Mouse (Mus musculus): ENCODE data around the gene Fthl17b.
"Not testable (repeated sequence)": the region's sequence is repeated elsewhere in the genome, so short reads cannot be mapped to it uniquely, and the experiment has no call there.

Fthl17b gene

DNA sequence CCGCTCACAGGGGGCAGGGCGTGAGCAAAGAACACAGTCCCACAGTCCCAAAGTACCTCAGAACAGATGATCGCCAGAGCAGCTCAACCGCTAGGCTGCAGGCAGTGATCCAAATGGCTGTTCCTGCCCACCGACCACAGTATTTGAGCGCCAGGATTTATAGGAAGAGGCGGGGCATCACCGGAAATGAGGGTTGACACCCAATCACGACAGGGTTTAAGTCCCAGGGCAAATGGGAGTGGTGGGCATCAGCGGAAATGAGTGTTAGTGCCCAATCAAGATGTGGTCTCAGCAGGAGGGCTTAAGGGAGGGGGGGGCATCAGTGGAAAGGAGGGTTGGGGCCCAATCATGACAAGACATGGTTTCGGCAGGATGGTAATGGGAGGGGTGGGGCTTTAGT is at the start of gene Fthl17b:
TSS of gene Fthl17b (minus strand) at position 101 of the 400 bp plus-strand sequence.
- not testable (repeated sequence) for DNase-seq (ENCODE audit: low read depth, low spot score)

DNA sequence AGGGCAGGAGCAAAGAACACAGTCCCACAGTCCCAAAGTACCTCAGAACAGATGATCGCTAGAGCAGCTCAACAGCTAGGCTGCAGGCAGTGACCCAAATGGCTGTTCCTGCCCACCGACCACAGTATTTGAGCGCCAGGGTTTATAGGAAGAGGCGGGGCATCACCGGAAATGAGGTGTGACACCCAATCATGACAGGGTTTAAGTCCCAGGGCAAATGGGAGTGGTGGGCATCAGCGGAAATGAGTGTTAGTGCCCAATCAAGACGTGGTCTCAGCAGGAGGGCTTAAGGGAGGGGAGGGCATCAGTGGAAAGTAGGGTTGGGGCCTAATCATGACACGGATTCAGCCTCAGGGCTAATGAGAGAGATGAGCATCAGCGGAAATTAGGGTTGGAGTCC is 23.9 kb upstream of the Fthl17b start, which contains the start of gene Fthl17d:
TSS of gene Fthl17d (minus strand) at position 101 of the 400 bp plus-strand sequence.
- not testable (repeated sequence) for DNase-seq (ENCODE audit: low read depth, low spot score)

DNA sequence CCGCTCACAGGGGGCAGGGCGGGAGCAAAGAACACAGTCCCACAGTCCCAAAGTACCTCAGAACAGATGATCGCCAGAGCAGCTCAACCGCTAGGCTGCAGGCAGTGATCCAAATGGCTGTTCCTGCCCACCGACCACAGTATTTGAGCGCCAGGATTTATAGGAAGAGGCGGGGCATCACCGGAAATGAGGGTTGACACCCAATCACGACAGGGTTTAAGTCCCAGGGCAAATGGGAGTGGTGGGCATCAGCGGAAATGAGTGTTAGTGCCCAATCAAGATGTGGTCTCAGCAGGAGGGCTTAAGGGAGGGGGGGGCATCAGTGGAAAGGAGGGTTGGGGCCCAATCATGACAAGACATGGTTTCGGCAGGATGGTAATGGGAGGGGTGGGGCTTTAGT is 13.7 kb upstream of the Fthl17b start, which contains the start of gene Fthl17c:
TSS of gene Fthl17c (minus strand) at position 101 of the 400 bp plus-strand sequence.
- not testable (repeated sequence) for DNase-seq (ENCODE audit: low read depth, low spot score)

GRCm38 (mm10) chrX:8964618-8965017 is 1.8 kb upstream of the Fthl17b start:
- not testable (repeated sequence) for DNase-seq (ENCODE audit: low read depth, low spot score)

GRCm38 (mm10) chrX:8948130-8948805 is 14.5 kb downstream of the Fthl17b start:
- DNase-seq (ENCODE audit: low read depth, low spot score) = peak; percentile 14

DNA sequence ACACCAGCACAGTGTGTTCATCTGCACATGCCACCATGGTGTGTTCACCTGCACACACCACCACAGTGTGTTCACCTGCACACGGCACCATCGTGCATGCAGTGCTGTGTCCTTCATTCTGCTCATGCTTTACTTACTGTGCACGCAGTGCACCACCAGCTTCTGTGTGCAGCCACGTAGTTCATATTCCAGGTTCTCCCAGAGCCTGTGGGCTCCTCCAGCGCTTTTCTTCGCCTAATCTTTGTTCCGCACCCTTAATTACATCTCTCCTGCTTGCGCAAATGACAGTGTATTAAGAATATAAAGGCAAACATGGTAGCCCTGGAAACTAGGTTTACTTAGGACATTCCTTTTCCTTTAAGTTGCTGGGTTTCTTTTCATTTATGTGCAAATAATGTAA is 18.7 kb downstream of the Fthl17b start:
- DNase-seq (ENCODE audit: low read depth, low spot score) = no peak

DNA sequence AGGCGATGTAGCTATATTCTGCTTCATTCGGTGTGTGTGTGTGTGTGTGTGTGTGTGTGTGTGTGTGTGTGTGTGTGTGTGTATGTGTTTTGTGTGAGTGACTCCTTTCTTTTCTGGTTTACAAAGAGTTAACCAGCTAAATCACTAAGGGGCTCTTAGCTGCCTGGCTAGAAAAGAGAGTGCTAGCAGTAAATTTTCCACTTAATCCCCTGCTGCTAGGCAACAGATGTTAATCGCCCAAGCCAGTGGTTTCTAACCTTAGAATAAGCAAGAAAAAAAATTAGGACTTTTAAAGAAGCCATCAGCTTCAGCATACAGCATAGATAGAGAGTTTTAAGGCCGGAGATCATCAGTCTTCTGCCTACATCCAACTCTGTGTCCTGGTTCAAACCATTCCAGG is 35.5 kb downstream of the Fthl17b start:
- no peak for DNase-seq (ENCODE audit: low read depth, low spot score)

DNA sequence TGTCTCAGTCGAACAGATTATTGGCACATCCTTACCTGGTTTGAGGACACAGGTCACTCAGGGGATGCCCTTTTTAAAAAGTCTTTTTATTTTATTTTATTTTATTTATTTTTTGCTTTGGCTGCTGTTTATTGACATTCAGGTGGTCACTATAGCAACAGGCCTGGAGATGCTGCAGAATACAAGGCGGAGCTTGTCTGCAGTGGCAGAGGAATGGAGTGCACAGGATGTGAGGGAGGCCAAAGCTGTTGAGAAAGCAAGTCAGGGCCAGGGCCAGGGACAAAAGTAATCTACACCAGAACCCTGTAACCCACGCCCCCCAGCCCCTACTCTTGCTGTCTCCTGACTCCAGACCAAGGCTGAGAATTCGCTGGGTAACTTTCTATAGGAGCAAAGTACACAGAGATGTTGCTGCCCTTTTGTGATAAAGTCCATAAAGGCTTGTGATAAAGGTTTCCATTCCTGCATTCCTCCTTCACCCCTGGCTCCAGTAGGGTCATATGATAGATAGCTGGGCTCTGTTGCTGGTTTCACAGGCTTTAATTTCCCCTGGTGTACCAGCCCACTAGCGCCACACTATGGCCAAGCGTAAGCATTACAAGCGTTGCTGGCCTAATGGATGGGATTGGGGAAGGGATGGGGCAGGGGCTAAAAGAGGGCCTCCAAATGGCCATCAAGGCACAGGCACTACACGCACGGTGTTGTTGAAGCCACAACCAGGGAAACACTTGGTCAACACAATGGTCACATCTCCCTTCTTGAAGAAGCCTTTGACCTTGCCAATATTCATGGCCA is 40.8 kb downstream of the Fthl17b start:
- no peak for DNase-seq (ENCODE audit: low read depth, low spot score)

DNA sequence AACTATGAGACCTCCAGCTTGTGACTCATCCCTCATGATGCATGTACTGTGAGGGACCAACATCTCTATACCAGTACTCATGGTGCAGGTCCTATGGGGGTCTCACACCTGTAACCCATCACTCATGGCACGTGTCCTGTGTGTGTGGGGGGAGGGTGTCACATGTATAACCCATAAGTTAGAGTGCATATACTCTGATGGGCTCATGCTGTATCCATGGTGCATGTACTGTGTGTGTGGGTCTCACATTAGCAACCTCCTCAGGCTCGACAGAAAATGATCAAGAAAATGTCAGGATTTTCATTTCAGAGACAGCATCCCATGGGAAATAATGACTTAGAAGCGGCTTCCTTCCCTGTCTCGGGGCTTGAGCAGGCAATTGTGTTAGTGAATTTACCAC is 41.7 kb downstream of the Fthl17b start:
- DNase-seq (ENCODE audit: low read depth, low spot score) = no peak
